In the genomic region with DNA sequence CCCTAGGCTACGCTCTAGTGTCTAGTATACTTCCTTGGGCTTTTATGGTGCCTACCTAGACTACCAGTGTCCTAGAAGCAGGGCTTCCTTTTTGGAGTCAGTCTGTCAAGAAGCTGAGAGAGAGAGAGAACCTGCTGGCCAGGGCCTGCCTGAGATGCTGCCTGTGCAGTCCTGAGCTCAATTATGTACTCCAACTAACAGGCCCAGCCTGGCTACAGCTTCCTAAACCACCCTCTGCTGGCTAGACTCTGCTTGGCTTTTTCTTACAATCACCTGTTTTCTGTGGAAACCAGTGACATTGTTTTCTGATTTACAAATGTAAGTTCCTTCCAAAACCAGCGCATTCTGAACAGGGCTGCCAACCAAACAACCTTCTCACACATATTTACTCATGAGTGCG, we compare ENCODE assay signal across 20 mouse cellular contexts. TPM values are rescaled to one million over a fixed set of nuclear protein-coding genes. Genes with fewer than 3 reads are reported as not detected.
A peak's percentile ranks its signal among the peaks of the same experiment; 100 is the strongest.
DNase-seq lines count a peak whose midpoint lies in the region; ATAC-seq lines count a peak whose summit lies in the region.
"Had no signal": no experiment of that assay in that cellular context is flagged by ENCODE, and none has a peak within 500 bp of the region (broad histone marks: within the 10 kb centered on the region; RNA-seq: fewer than 3 reads in every experiment).

No protein-coding gene starts in this region.

- 0 out of 2 replicates have a peak overlapping the region, but pooled peaks have one; percentile 79 for H3K27ac ChIP-seq in hindbrain, embryonic 13.5 days
- H3K27ac ChIP-seq in hindbrain, embryonic 14.5 days: no peak overlapping the region
- H3K27ac ChIP-seq in midbrain, embryonic 14.5 days (replicated peaks; ENCODE audit: low read depth, low read length): peak overlapping the region; percentile 37
- H3K27ac ChIP-seq in midbrain, embryonic 11.5 days (ENCODE audit: low read depth, low read length): no peak overlapping the region
- peak overlapping the region; percentile 67; the same call in 1 of the 2 replicates for H3K27ac ChIP-seq in midbrain, embryonic 16.5 days (ENCODE audit: low read length)
- H3K27ac ChIP-seq: heart, embryonic 15.5 days had no signal

- no peak for ATAC-seq in hindbrain, embryonic 13.5 days (ENCODE audit: low FRiP score)
- ATAC-seq in hindbrain, embryonic 14.5 days (ENCODE audit: low FRiP score): no peak
- ATAC-seq in midbrain, embryonic 14.5 days (ENCODE audit: low FRiP score, low TSS enrichment): no peak
- no peak for ATAC-seq in midbrain, embryonic 11.5 days (ENCODE audit: low FRiP score)
- ATAC-seq in midbrain, embryonic 16.5 days: no peak

- H3K4me2 ChIP-seq in hindbrain, embryonic 13.5 days: no peak overlapping the region
- no peak overlapping the region for H3K4me2 ChIP-seq in hindbrain, embryonic 14.5 days (replicated peaks)
- no peak overlapping the region for H3K4me2 ChIP-seq in midbrain, embryonic 14.5 days (ENCODE audit: low read length)
- H3K4me2 ChIP-seq in midbrain, embryonic 11.5 days: no peak overlapping the region
- no peak overlapping the region for H3K4me2 ChIP-seq in midbrain, embryonic 16.5 days (ENCODE audit: low read length)
- H3K4me2 ChIP-seq: heart, embryonic 15.5 days; liver, embryonic 11.5 days had no signal

- H3K27me3 ChIP-seq in hindbrain, embryonic 13.5 days: no peaks in the 10 kb centered on the region
- no peaks in the 10 kb centered on the region for H3K27me3 ChIP-seq in hindbrain, embryonic 14.5 days (ENCODE audit: control insufficient read depth, insufficient read depth, low read length)
- H3K27me3 ChIP-seq in midbrain, embryonic 14.5 days (ENCODE audit: control insufficient read depth, insufficient read depth, low read length): no peaks in the 10 kb centered on the region
- H3K27me3 ChIP-seq in midbrain, embryonic 11.5 days (ENCODE audit: control insufficient read depth, insufficient read depth, low read length): no peaks in the 10 kb centered on the region
- no peaks in the 10 kb centered on the region for H3K27me3 ChIP-seq in midbrain, embryonic 16.5 days (ENCODE audit: control insufficient read depth, insufficient read depth, low read depth, low read length)
- H3K27me3 ChIP-seq: heart, embryonic 15.5 days; megakaryocyte, embryonic 14.5 days had no signal

- H3K9me3 ChIP-seq in hindbrain, embryonic 13.5 days: no peaks in the 10 kb centered on the region
- no peaks in the 10 kb centered on the region for H3K9me3 ChIP-seq in hindbrain, embryonic 14.5 days (ENCODE audit: control insufficient read depth, low read length)
- no peaks in the 10 kb centered on the region for H3K9me3 ChIP-seq in midbrain, embryonic 14.5 days (ENCODE audit: control insufficient read depth, low read length)
- no peaks in the 10 kb centered on the region for H3K9me3 ChIP-seq in midbrain, embryonic 11.5 days (ENCODE audit: control insufficient read depth, low read length)
- H3K9me3 ChIP-seq in midbrain, embryonic 16.5 days (replicated peaks; ENCODE audit: control insufficient read depth, low read length, poor library complexity, severe bottlenecking): no peaks in the 10 kb centered on the region
- H3K9me3 ChIP-seq: heart, embryonic 15.5 days; megakaryocyte, embryonic 14.5 days had no signal

- intact Hi-C loops in gastrocnemius, postnatal 14 days (cut with DNase I; ENCODE audit: low total_unique reads): loop anchor here (10.0 kb wide), 1 partner anchor 145 kb away; no protein-coding TSS in a partner anchor

- WGBS in hindbrain, embryonic 13.5 days: 100% methylated on average over 3 of the region's 3 CpGs
- WGBS in hindbrain, embryonic 14.5 days: 97% methylated on average over 3 of the region's 3 CpGs
- WGBS in midbrain, embryonic 14.5 days: 98% methylated on average over 3 of the region's 3 CpGs
- 97% methylated on average over 3 of the region's 3 CpGs for WGBS in midbrain, embryonic 11.5 days
- WGBS in midbrain, embryonic 16.5 days: 95% methylated on average over 3 of the region's 3 CpGs

- peaks cover 24% of the 10 kb centered on the region for H3K36me3 ChIP-seq in hindbrain, embryonic 13.5 days
- peaks cover 9% of the 10 kb centered on the region for H3K36me3 ChIP-seq in hindbrain, embryonic 14.5 days (replicated peaks; ENCODE audit: control insufficient read depth, insufficient read depth)
- peaks cover 7% of the 10 kb centered on the region; the same call in 1 of the 2 replicates for H3K36me3 ChIP-seq in midbrain, embryonic 14.5 days (ENCODE audit: control insufficient read depth, insufficient read depth, low read length)
- 0 out of 2 replicates have a peak, but pooled peaks cover 2% of the 10 kb centered on the region for H3K36me3 ChIP-seq in midbrain, embryonic 11.5 days (ENCODE audit: control insufficient read depth, insufficient read depth, low read length)
- H3K36me3 ChIP-seq in midbrain, embryonic 16.5 days (ENCODE audit: control insufficient read depth, insufficient read depth, low read length): no peaks in the 10 kb centered on the region

- H3K9ac ChIP-seq in hindbrain, embryonic 13.5 days: peak overlapping the region; percentile 19; the same call in 1 of the 2 replicates
- H3K9ac ChIP-seq in hindbrain, embryonic 14.5 days: no peak overlapping the region
- H3K9ac ChIP-seq in midbrain, embryonic 14.5 days (replicated peaks; ENCODE audit: low read length): no peak overlapping the region
- H3K9ac ChIP-seq in midbrain, embryonic 11.5 days (ENCODE audit: low read length): no peak overlapping the region
- no peak overlapping the region for H3K9ac ChIP-seq in midbrain, embryonic 16.5 days (ENCODE audit: low read depth, low read length)
- H3K9ac ChIP-seq: heart, embryonic 15.5 days had no signal

- no peak overlapping the region for H3K4me3 ChIP-seq in hindbrain, embryonic 13.5 days
- H3K4me3 ChIP-seq in hindbrain, embryonic 14.5 days (replicated peaks; ENCODE audit: low read length): no peak overlapping the region
- no peak overlapping the region for H3K4me3 ChIP-seq in midbrain, embryonic 14.5 days (replicated peaks; ENCODE audit: low read depth, low read length)
- no peak overlapping the region for H3K4me3 ChIP-seq in midbrain, embryonic 11.5 days (ENCODE audit: low read depth, low read length)
- no peak overlapping the region for H3K4me3 ChIP-seq in midbrain, embryonic 16.5 days (ENCODE audit: low read depth, low read length)
- H3K4me3 ChIP-seq: heart, embryonic 15.5 days; megakaryocyte, embryonic 14.5 days had no signal

- H3K4me1 ChIP-seq in hindbrain, embryonic 13.5 days (replicated peaks): peaks cover 18% of the 10 kb centered on the region
- H3K4me1 ChIP-seq in hindbrain, embryonic 14.5 days (replicated peaks; ENCODE audit: control insufficient read depth, insufficient read depth, low read length): peaks cover 5% of the 10 kb centered on the region; the same call in 1 of the 2 replicates
- 0 out of 2 replicates have a peak, but pooled peaks cover 7% of the 10 kb centered on the region for H3K4me1 ChIP-seq in midbrain, embryonic 14.5 days (ENCODE audit: control insufficient read depth, insufficient read depth, low read length)
- peaks cover 5% of the 10 kb centered on the region; the same call in 1 of the 2 replicates for H3K4me1 ChIP-seq in midbrain, embryonic 11.5 days (ENCODE audit: control insufficient read depth, insufficient read depth, low read length)
- peaks cover 3% of the 10 kb centered on the region; the same call in 1 of the 2 replicates for H3K4me1 ChIP-seq in midbrain, embryonic 16.5 days (ENCODE audit: control insufficient read depth, insufficient read depth, low read length)

- no peak for DNase-seq in hindbrain, embryonic 14.5 days (ENCODE audit: low spot score)
- no peak for DNase-seq in midbrain, embryonic 14.5 days
- no peak for DNase-seq in midbrain, embryonic 11.5 days (ENCODE audit: low spot score, missing footprints)
- DNase-seq in gastrocnemius, postnatal 14 days: no peak
- DNase-seq in cerebellum, adult 9-11 months: no peak
- no peak for DNase-seq in gastrocnemius, postnatal 10 days
- DNase-seq: adrenal gland, adult 8-10 months; B cell, adult 2 months; embryo, embryonic 11 days; gastrocnemius, postnatal 25 days; kidney, adult 8-10 months; kidney, postnatal 25 days; lung, adult 18-20 months; lung, postnatal 14 days; spleen, adult 18-20 months had no signal

RNA-seq across cellular contexts. Expression of gene Pisd, which starts 45.3 kb away (rescaled TPM):
- polyA plus RNA-seq in hindbrain, embryonic 13.5 days (2015; fragmentation: Nextera tagmentation; extraction: Ambion mirVana): 94.5 and 99.1 TPM in 2 replicates
- polyA plus RNA-seq in hindbrain, embryonic 14.5 days (2014; fragmentation: Nextera tagmentation; extraction: Ambion mirVana): 93.6 and 94.6 TPM in 2 replicates
- 106 and 114 TPM in 2 replicates for polyA plus RNA-seq in midbrain, embryonic 14.5 days (2014; fragmentation: Nextera tagmentation; extraction: Ambion mirVana)
- 62.7 and 65.4 TPM in 2 replicates for polyA plus RNA-seq in midbrain, embryonic 11.5 days (2014; fragmentation: Nextera tagmentation; extraction: Ambion mirVana)
- 107 and 109 TPM in 2 replicates for polyA plus RNA-seq in midbrain, embryonic 16.5 days (2015; fragmentation: Nextera tagmentation; extraction: Ambion mirVana)
- 10 to 100 TPM; 19.1 to 20.5 TPM for total RNA-seq in gastrocnemius, postnatal 14 days (2021)
- total RNA-seq in gastrocnemius, postnatal 10 days (2021): 10 to 100 TPM; 23.2 to 27.4 TPM

Comparison
In these comparisons a context has a peak if more than half of its experiments do, and no peak if none do; other contexts are left out.
1. H3K27ac ChIP-seq: peak in hindbrain, embryonic 13.5 days (single experiment), midbrain, embryonic 14.5 days (single experiment) and midbrain, embryonic 16.5 days (single experiment); none in hindbrain, embryonic 14.5 days (single experiment) and midbrain, embryonic 11.5 days (single experiment).